Mouse (Mus musculus) thymus, postnatal 0 days (tissue): ENCODE measurements around the gene Appl2. TPM values are rescaled to one million over a fixed set of nuclear protein-coding genes. Genes with fewer than 3 reads are reported as not detected.

Experiments used
- DNase-seq: peaks from one replicate; pipeline ENCODE4 v3.0.0-alpha.2; 2015; ENCODE audit warnings: low spot score
- polyA plus RNA-seq: library from polyadenylated mRNA; unstranded; fragments of >200 nt; fragmentation: Nextera tagmentation; extraction: Ambion mirVana; gene quantifications from 2 replicates; pipeline ENCODE4 v1.2.1, GENCODE M21; 2015

Appl2 gene
- polyA plus RNA-seq, 1 experiment from 2014 or later = 7.5 TPM

GRCm38 (mm10) chr10:83632806-83633374, 15.6 kb downstream of the Appl2 start:
- DNase-seq = no peak

- no peak for DNase-seq
Observed at GRCm38 (mm10) chr10:83631775-83632174, 16.8 kb downstream of the Appl2 start.

GRCm38 (mm10) chr10:83630899-83631298, 17.6 kb downstream of the Appl2 start:
- no peak for DNase-seq

GRCm38 (mm10) chr10:83629878-83630277, 18.7 kb downstream of the Appl2 start:
- DNase-seq = no peak

- DNase-seq = no peak
Observed at GRCm38 (mm10) chr10:83629190-83629781, 19.3 kb downstream of the Appl2 start.

GRCm38 (mm10) chr10:83628241-83628640, 20.3 kb downstream of the Appl2 start:
- DNase-seq = no peak

GRCm38 (mm10) chr10:83627113-83627687, 21.3 kb downstream of the Appl2 start:
- no peak for DNase-seq

- no peak for DNase-seq
Observed at GRCm38 (mm10) chr10:83624841-83625240, 23.7 kb downstream of the Appl2 start.

GRCm38 (mm10) chr10:83624065-83624464, 24.5 kb downstream of the Appl2 start:
- DNase-seq = no peak

- DNase-seq = no peak
Observed at GRCm38 (mm10) chr10:83620350-83621055, 28.0 kb downstream of the Appl2 start.

- no peak for DNase-seq
Observed at GRCm38 (mm10) chr10:83618819-83619440, 29.6 kb downstream of the Appl2 start.

GRCm38 (mm10) chr10:83617366-83617765, 31.2 kb downstream of the Appl2 start:
- peak; percentile 39 for DNase-seq

- no peak for DNase-seq
Observed at GRCm38 (mm10) chr10:83612648-83613215, 35.8 kb downstream of the Appl2 start.

- DNase-seq = no peak
Observed at GRCm38 (mm10) chr10:83611863-83612262, 36.7 kb downstream of the Appl2 start.

- no peak for DNase-seq
Observed at GRCm38 (mm10) chr10:83610518-83610917, 38.0 kb downstream of the Appl2 start.

GRCm38 (mm10) chr10:83608596-83608995, 39.9 kb downstream of the Appl2 start:
- DNase-seq = no peak

GRCm38 (mm10) chr10:83607111-83607510, 41.4 kb downstream of the Appl2 start:
- no peak for DNase-seq

- DNase-seq = no peak
Observed at GRCm38 (mm10) chr10:83605637-83606183, 42.8 kb downstream of the Appl2 start.

GRCm38 (mm10) chr10:83603956-83604564, 44.5 kb downstream of the Appl2 start:
- no peak for DNase-seq

GRCm38 (mm10) chr10:83600650-83601049, 47.9 kb downstream of the Appl2 start:
- no peak for DNase-seq

- DNase-seq = no peak
Observed at GRCm38 (mm10) chr10:83594526-83594925, 54.0 kb downstream of the Appl2 start.
